Mouse (Mus musculus) embryonic facial prominence, embryonic 11.5 days (tissue): ENCODE measurements around the gene Urgcp. TPM values are rescaled to one million over a fixed set of nuclear protein-coding genes. Genes with fewer than 3 reads are reported as not detected.
A peak's percentile ranks its signal among the peaks of the same experiment; 100 is the strongest.

Source experiments
- ATAC-seq: fragments of 200-750 bp; cut with Nextera tagmentation; replicated peaks from 2 replicates; pipeline ENCODE4 v1.8.0; 2017; ENCODE audit warnings: low read depth; ENCODE audit not compliant: insufficient number of reproducible peaks, low FRiP score, low TSS enrichment
- DNase-seq: peaks from one replicate; pipeline ENCODE4 v3.0.0-alpha.2; 2015; ENCODE audit warnings: low spot score
- H3K27ac ChIP-seq: fragments of 300-500 bp; sonication (generic); replicated peaks from 2 replicates; pipeline ENCODE4 v1.5.1; 2014; ENCODE audit warnings: mild to moderate bottlenecking, low read depth, low read length, control low read depth
- H3K27me3 ChIP-seq: fragments of 300-500 bp; sonication (generic); 2 replicates; pipeline ENCODE4 v1.6.1; 2014; ENCODE audit warnings: mild to moderate bottlenecking, low read length, moderate library complexity, mixed read lengths; ENCODE audit not compliant: control insufficient read depth, insufficient read depth
- H3K36me3 ChIP-seq: fragments of 300-500 bp; sonication (generic); replicated peaks from 2 replicates; pipeline ENCODE4 v1.6.1; 2014; ENCODE audit warnings: low read depth, mild to moderate bottlenecking, low read length, moderate library complexity, mixed read lengths; ENCODE audit not compliant: control insufficient read depth, insufficient read depth
- H3K4me1 ChIP-seq: fragments of 300-500 bp; sonication (generic); 2 replicates; pipeline ENCODE4 v1.6.1; 2014; ENCODE audit warnings: low read length, mixed read lengths; ENCODE audit not compliant: control insufficient read depth, insufficient read depth
- H3K4me2 ChIP-seq: fragments of 300-500 bp; sonication (generic); 2 replicates; pipeline ENCODE4 v1.6.1; 2014; ENCODE audit warnings: low read depth, mild to moderate bottlenecking, control low read depth, low read length, moderate library complexity
- H3K4me3 ChIP-seq: fragments of 300-500 bp; sonication (generic); 2 replicates; pipeline ENCODE4 v1.5.1; 2014; ENCODE audit warnings: low read depth, low read length, control low read depth
- H3K9ac ChIP-seq: fragments of 300-500 bp; sonication (generic); replicated peaks from 2 replicates; pipeline ENCODE4 v1.6.1; 2014; ENCODE audit warnings: mild to moderate bottlenecking, control low read depth, low read length
- H3K9me3 ChIP-seq: fragments of 300-500 bp; sonication (generic); replicated peaks from 2 replicates; pipeline ENCODE4 v1.6.1; 2016; ENCODE audit warnings: mild to moderate bottlenecking, low read length, inconsistent platforms, mixed read lengths; ENCODE audit not compliant: control insufficient read depth
- WGBS: fragments of 180-500 bp; shearing (Covaris S2); extraction: QIAGEN DNeasy Blood & Tissue Kit; methylation state at CpG from one replicate; pipeline ENCODE4 v1.1.7; 2014; 5-methylcytosine and 5-hydroxymethylcytosine counted together
- polyA plus RNA-seq: library from polyadenylated mRNA; unstranded; fragments of >200 nt; fragmentation: Nextera tagmentation; extraction: Ambion mirVana; gene quantifications from 2 replicates; pipeline ENCODE4 v1.2.1, GENCODE M21; 2014

Urgcp gene
- polyA plus RNA-seq, 1 experiment from 2014 or later, result 9.4 TPM

DNA sequence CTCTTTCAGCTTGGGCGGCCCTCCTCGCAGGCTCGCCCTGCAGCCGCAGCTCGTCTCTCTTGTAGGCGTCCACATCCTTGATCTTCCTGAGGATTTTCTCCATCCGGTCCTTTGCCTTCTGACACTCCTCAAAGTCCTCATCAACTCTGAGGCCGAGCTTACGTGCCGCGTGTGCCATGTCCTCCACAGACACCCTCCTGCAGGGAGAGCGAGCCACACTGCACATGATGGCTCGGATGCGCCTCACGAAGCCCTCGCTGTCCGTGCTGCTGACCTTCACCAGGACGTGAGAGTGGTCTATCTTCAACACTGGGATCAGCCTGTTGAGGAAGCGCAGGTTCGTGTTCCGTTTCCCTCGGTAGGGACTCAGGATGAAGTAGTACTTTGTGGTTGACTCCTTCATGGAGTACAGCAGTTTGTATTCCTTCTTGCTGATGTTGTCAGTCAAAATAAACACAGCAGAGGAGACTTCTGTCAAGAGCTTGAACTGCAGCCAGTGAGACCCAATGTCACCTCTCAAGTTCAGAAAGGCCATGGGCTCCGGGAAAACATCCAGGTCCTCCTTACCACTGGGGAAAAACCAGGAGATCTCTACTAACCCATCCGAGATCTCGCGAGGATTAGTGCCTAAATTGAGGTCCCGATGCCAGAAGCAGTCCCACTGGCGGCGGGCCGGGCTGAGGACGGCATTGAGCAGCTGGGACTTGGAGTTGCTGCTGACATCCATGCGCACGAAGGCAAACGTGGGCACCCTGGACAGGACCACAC lies 45.1 kb downstream of the Urgcp start:
- no peak overlapping the region for H3K9ac ChIP-seq
- no peak overlapping the region for H3K27ac ChIP-seq
- no peak overlapping the region for H3K4me3 ChIP-seq
- H3K4me1 ChIP-seq, result no peaks in the 10 kb centered on the region
- H3K4me2 ChIP-seq, result no peak overlapping the region
- no peaks in the 10 kb centered on the region for H3K27me3 ChIP-seq
- ATAC-seq, result no peak
- peaks cover 4% of the 10 kb centered on the region; the same call in 1 of the 2 replicates for H3K36me3 ChIP-seq
- 91% methylated on average over 34 of the region's 34 CpGs for whole genome bisulfite sequencing
- DNase-seq, result no peak
- no peaks in the 10 kb centered on the region for H3K9me3 ChIP-seq

DNA sequence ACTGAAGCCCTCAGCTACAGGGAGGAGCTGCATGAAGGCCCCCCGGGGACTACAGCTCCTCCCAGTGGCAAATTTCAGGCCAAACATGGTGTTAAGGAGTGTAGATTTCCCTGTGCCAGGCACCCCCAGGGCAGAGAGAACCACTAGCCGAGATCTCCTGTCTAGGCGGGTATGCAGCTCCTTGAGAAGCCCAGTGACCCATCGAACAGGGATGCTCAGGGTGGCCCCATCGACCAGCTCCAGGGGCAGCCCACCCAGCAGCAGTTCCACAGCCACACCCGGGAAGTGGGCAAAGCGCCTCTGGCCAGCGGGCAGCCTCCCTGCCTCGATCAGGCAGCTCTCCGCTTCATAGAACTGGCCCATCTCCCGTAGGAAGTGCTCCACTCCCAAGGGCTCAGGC lies 45.9 kb downstream of the Urgcp start:
- no peaks in the 10 kb centered on the region for H3K4me1 ChIP-seq
- H3K9ac ChIP-seq, result no peak overlapping the region
- 92% methylated on average over 11 of the region's 11 CpGs for WGBS
- H3K4me2 ChIP-seq, result no peak overlapping the region
- H3K27me3 ChIP-seq, result no peaks in the 10 kb centered on the region
- no peaks in the 10 kb centered on the region for H3K9me3 ChIP-seq
- H3K36me3 ChIP-seq, result peaks cover 4% of the 10 kb centered on the region; the same call in 1 of the 2 replicates
- DNase-seq, result no peak
- H3K27ac ChIP-seq, result no peak overlapping the region
- no peak overlapping the region for H3K4me3 ChIP-seq
- no peak for ATAC-seq

DNA sequence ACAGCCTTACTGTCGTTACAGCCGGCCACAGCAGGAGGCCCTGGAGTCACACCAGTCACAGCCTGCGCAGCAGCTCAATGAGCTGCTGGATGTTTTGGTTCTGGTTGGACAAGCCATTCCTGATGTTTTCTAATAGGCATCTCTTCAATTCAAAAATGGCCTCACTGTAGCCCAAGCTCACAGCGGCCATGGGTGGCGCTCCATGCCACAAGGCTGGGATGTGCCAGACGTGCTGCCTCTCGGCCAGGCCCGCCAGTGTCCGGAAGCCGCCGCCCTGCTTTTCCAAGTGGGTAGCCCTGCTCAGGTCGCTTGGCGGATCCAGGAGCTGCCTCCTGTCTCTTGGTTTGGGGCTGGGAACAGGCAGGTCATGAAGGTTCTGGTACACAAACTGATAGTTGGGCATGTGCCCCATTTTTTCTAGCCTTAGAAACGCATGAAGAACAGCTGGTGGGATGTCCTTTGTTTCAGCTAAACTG lies 46.5 kb downstream of the Urgcp start, which contains the start of gene Mrps24:
TSS of gene Mrps24 (minus strand) at position 51 of the 476 bp plus-strand sequence.
- no peak within 1 kb of the TSS for H3K9ac ChIP-seq
- peaks cover 4% of the 10 kb centered on the region; the same call in 1 of the 2 replicates for H3K36me3 ChIP-seq
- no peaks in the 10 kb centered on the region for H3K4me1 ChIP-seq
- ATAC-seq, result no peak
- H3K27ac ChIP-seq, result no peak within 1 kb of the TSS
- no peaks in the 10 kb centered on the region for H3K9me3 ChIP-seq
- 81% methylated on average over 14 of the region's 14 CpGs for WGBS
- no peak within 1 kb of the TSS for H3K4me2 ChIP-seq
- H3K27me3 ChIP-seq, result no peaks in the 10 kb centered on the region
- DNase-seq, result no peak
- no peak within 1 kb of the TSS for H3K4me3 ChIP-seq

DNA sequence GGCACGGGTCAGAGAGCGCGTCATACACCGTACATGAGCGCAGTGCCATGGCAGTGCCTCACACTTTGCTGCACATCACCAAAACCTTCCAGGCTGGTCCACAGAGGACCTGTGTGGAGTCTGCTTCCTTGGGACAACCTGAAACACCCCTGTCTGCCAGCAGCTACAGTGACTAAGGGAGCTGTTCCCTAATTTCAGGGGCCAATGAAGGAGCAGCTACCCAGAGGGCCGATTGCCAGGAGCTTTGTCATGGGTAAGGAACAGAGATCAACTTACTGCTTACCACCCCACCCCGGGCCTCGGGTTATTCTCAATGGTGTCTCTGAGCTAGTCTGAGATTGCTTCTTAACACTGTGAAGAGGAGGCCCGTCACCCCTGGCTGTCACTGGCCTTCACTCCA lies 47.0 kb downstream of the Urgcp start:
- WGBS, result 91% methylated on average over 9 of the region's 9 CpGs
- Histone ChIP-seq H3K9me3 (no peaks in the 10 kb centered on the region), H3K9ac (no peak overlapping the region), H3K27ac (no peak overlapping the region), H3K4me1 (no peaks in the 10 kb centered on the region), H3K4me3 (no peak overlapping the region), H3K36me3 (peaks cover 4% of the 10 kb centered on the region; the same call in 1 of the 2 replicates), H3K4me2 (no peak overlapping the region), H3K27me3 (no peaks in the 10 kb centered on the region)
- DNase-seq, result no peak
- ATAC-seq, result no peak

DNA sequence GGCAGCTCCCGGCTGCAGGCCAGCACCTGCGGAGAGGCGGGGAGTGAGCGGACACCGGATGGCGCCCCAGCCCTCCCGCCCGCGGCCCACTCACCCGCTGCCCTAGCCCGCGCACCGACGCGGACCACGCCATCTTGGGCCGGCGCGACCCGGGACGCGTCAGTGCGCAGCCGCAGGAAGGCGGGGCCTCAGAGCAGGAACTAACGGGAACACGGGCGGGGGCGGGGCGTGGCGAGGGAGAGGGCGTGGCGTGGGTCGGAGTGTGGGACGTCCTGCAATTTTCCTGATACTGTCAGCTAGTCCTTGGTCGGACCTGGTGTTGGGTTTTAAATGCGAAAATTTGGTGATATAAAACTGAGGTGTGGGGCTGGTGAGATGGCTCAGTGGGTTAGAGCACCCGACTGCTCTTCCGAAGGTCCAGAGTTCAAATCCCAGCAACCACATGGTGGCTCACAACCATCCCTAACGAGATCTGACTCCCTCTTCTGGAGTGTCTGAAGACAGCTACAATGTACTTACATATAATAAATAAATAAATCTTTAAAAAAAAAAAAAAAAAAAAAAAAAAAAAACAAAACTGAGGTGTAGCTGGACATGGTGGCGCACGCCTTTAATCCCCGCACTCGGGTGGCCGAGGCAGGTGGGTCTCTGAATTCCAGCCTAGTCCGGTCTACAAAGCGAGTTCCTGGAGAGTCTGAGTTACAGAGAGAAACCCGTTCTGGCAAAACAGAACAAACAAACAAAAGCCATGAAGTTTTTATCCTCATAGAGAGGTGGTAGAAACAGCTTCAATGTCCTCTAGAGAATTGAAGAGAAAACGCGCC lies 54.4 kb downstream of the Urgcp start:
- 19% methylated on average over 49 of the region's 50 CpGs for WGBS

DNA sequence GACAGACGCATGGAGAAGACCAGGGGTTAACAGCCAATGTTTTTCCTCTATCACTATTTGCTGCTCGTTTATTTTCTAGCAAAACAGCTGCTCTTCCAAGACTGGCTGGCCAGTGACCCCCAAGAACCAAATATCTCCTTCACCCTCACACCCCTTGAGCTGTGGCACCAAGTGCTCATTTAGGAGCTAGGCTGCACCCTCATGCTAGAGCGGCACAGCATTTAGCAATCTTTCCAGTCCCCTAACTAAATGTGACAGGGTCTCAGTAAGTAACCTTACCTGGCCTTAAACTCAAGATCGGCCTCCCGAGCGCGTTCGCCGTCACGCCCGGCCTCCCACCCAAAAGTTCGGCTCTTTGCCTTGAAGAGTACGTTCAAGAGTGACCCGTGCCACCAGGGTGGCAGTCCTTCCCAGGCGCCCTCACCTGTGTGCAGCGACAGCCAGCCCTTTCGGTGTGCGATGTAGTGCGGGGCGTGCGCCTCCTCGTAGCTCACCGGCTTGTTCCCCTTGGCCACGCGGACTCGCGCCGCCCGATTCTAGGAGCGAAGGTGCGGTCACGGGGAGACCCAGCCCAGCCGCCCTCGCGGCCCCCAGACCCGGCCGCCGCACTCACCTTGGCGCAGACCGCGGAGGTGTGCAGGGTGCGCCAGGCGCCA lies 55.2 kb downstream of the Urgcp start:
- Histone ChIP-seq H3K4me2 (peak overlapping the region; percentile 83), H3K36me3 (no peaks in the 10 kb centered on the region; the same call in none of the 2 replicates), H3K4me3 (peak overlapping the region; percentile 92), H3K9ac (peak overlapping the region; percentile 92), H3K27ac (peak overlapping the region; percentile 41; the same call in 1 of the 2 replicates), H3K9me3 (no peaks in the 10 kb centered on the region), H3K27me3 (no peaks in the 10 kb centered on the region), H3K4me1 (no peaks in the 10 kb centered on the region)
- WGBS, result under 1% methylated on average over 43 of the region's 43 CpGs
- peak; percentile 68 for ATAC-seq
- DNase-seq, result peak; percentile 16

More for the DNA sequence above, 54.4 kb downstream of the Urgcp start:
- Histone ChIP-seq H3K4me3 (peak overlapping the region; percentile 92), H3K36me3 (no peaks in the 10 kb centered on the region; the same call in none of the 2 replicates), H3K9ac (peak overlapping the region; percentile 92), H3K27ac (peak overlapping the region; percentile 41; the same call in 1 of the 2 replicates), H3K4me1 (no peaks in the 10 kb centered on the region), H3K27me3 (no peaks in the 10 kb centered on the region), H3K9me3 (no peaks in the 10 kb centered on the region), H3K4me2 (peak overlapping the region; percentile 83)
- ATAC-seq, result peak; percentile 92
- peak; percentile 95 for DNase-seq

DNA sequence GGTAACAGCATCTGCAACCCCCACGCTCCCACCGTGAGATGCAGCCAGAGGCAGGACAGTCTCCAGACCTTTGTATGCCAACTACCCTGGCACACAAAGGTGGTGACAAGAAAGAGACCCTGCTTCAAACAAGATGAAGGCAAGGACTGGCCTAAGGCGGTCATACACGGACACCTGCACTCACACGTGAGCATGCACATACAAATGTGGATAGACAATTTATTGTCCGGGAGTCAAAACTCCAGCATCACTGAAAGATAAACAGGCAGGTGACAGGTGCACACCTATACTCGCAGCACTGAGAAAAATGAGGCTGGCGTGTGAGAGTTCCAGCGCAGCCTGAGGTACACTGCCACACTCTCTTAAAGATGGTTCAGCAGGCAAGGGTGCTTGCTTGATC lies 56.2 kb downstream of the Urgcp start:
- ATAC-seq, result no peak
- Histone ChIP-seq H3K4me1 (no peaks in the 10 kb centered on the region), H3K27me3 (no peaks in the 10 kb centered on the region), H3K4me2 (no peak overlapping the region; the same call in 1 of the 2 replicates), H3K9me3 (no peaks in the 10 kb centered on the region), H3K9ac (no peak overlapping the region), H3K4me3 (no peak overlapping the region), H3K27ac (no peak overlapping the region), H3K36me3 (no peaks in the 10 kb centered on the region; the same call in none of the 2 replicates)
- DNase-seq, result no peak
- 92% methylated on average over 9 of the region's 9 CpGs for WGBS
